Comparison of ENCODE assay signal across 11 mouse cellular contexts in genomic region chr11:29774296-29774695, GRCm38 (mm10). TPM values are rescaled to one million over a fixed set of nuclear protein-coding genes. Genes with fewer than 3 reads are reported as not detected.
DNase-seq lines count a peak whose midpoint lies in the region; ATAC-seq and TF ChIP-seq lines count a peak whose summit lies in the region.
"Had no signal": no experiment of that assay in that cellular context is flagged by ENCODE, and none has a peak within 500 bp of the region (broad histone marks: within the 10 kb centered on the region; RNA-seq: fewer than 3 reads in every experiment).

No protein-coding gene starts in this region.

- H3K4me1 ChIP-seq in forebrain, embryonic 14.5 days (ENCODE audit: control insufficient read depth, insufficient read depth, low read length) = no peaks in the 10 kb centered on the region
- H3K4me1 ChIP-seq in limb, embryonic 15.5 days = no peaks in the 10 kb centered on the region
- H3K4me1 ChIP-seq: stomach, embryonic 15.5 days had no signal

- H3K9ac ChIP-seq in forebrain, embryonic 14.5 days (ENCODE audit: low read length) = no peak overlapping the region
- H3K9ac ChIP-seq in limb, embryonic 15.5 days = no peak overlapping the region
- H3K9ac ChIP-seq: lung, embryonic 14.5 days; stomach, embryonic 15.5 days had no signal

- H3K79me3 ChIP-seq in C2C12 (ENCODE audit: low read depth) = no peaks in the 10 kb centered on the region

- no peaks in the 10 kb centered on the region for H3K27me3 ChIP-seq in C2C12 (ENCODE audit: control insufficient read depth, insufficient read depth, insufficient read length)
- H3K27me3 ChIP-seq in forebrain, embryonic 14.5 days (replicated peaks; ENCODE audit: control insufficient read depth, insufficient read depth, low read length) = no peaks in the 10 kb centered on the region
- no peaks in the 10 kb centered on the region for H3K27me3 ChIP-seq in limb, embryonic 15.5 days
- H3K27me3 ChIP-seq: stomach, embryonic 15.5 days had no signal

- peak overlapping the region; percentile 66; the same call in 1 of the 2 replicates for H3K27ac ChIP-seq in forebrain, embryonic 14.5 days (ENCODE audit: low read depth, low read length)
- H3K27ac ChIP-seq in limb, embryonic 15.5 days = 0 out of 2 replicates have a peak overlapping the region, but pooled peaks have one; percentile 5
- H3K27ac ChIP-seq: stomach, embryonic 15.5 days had no signal

- no peak for TF ChIP-seq CTCF in C2C12 (IDR thresholded peaks at IDR 0.05; ENCODE audit: control insufficient read depth, insufficient read depth, insufficient read length)

- no peaks in the 10 kb centered on the region for H3K36me3 ChIP-seq in C2C12 (ENCODE audit: control insufficient read depth, insufficient read depth)
- H3K36me3 ChIP-seq in forebrain, embryonic 14.5 days (ENCODE audit: control insufficient read depth, insufficient read depth, low read length) = no peaks in the 10 kb centered on the region
- no peaks in the 10 kb centered on the region for H3K36me3 ChIP-seq in limb, embryonic 15.5 days
- H3K36me3 ChIP-seq: stomach, embryonic 15.5 days had no signal

- no peak for DNase-seq in frontal cortex, postnatal 14 days (ENCODE audit: low spot score in 2 of 2)
- peak; percentile 66 for DNase-seq in forebrain, embryonic 14.5 days (ENCODE audit: low spot score)
- DNase-seq in kidney, adult 8-10 months = no peak
- DNase-seq in right cerebral cortex, postnatal 36 days (ENCODE audit: low spot score in 2 of 2) = no peak
- DNase-seq in cerebellum, adult 9-11 months = no peak
- DNase-seq: lung, embryonic 14.5 days had no signal

- H3ac ChIP-seq in C2C12 (ENCODE audit: control insufficient read depth, insufficient read length, low read depth) = no peak overlapping the region

- no peaks in the 10 kb centered on the region for H3K9me3 ChIP-seq in forebrain, embryonic 14.5 days (replicated peaks; ENCODE audit: control insufficient read depth, low read length)
- H3K9me3 ChIP-seq in limb, embryonic 15.5 days = no peaks in the 10 kb centered on the region
- H3K9me3 ChIP-seq: stomach, embryonic 15.5 days had no signal

- WGBS in forebrain, embryonic 14.5 days = 42% methylated on average over 2 of the region's 2 CpGs
- 45% methylated on average over 2 of the region's 2 CpGs for WGBS in limb, embryonic 15.5 days

- H3K4me2 ChIP-seq in forebrain, embryonic 14.5 days (ENCODE audit: low read length) = no peak overlapping the region
- no peak overlapping the region for H3K4me2 ChIP-seq in limb, embryonic 15.5 days
- H3K4me2 ChIP-seq: lung, embryonic 14.5 days; stomach, embryonic 15.5 days had no signal

- H3K79me2 ChIP-seq in C2C12 (ENCODE audit: control insufficient read depth, insufficient read depth) = no peaks in the 10 kb centered on the region

- peak; percentile 24 for ATAC-seq in frontal cortex, adult (ENCODE audit: low TSS enrichment)
- peak; percentile 82 for ATAC-seq in forebrain, embryonic 14.5 days
- peak; percentile 72; the same call in 1 of the 2 replicates for ATAC-seq in limb, embryonic 15.5 days (ENCODE audit: insufficient number of reproducible peaks, low FRiP score, low TSS enrichment, low read depth)

- no peak overlapping the region for H3K4me3 ChIP-seq in C2C12 (ENCODE audit: insufficient read depth, poor library complexity, severe bottlenecking)
- no peak overlapping the region for H3K4me3 ChIP-seq in forebrain, embryonic 14.5 days (ENCODE audit: low read depth, low read length)
- no peak overlapping the region for H3K4me3 ChIP-seq in limb, embryonic 15.5 days
- H3K4me3 ChIP-seq: erythroblast, embryonic 14.5 days; stomach, embryonic 15.5 days had no signal

TF ChIP-seq in C2C12, 6 proteins besides CTCF, POLR2A, EP300 and RAD21:
- TF ChIP-seq MAX (IDR thresholded peaks at IDR 0.05) (no peak), MYOD1 (IDR thresholded peaks at IDR 0.05; ENCODE audit: control insufficient read depth, insufficient read length, low read depth) (peak; percentile 83)

RNA-seq across cellular contexts. Expression of gene 4931440F15Rik, which starts 51.2 kb away (rescaled TPM):
- not detected for polyA plus RNA-seq in C2C12 (2012; fragmentation: generic; extraction: Trizol)
- 0.11 and 0.15 TPM in 2 replicates for polyA plus RNA-seq in forebrain, embryonic 14.5 days (2014; fragmentation: Nextera tagmentation; extraction: Ambion mirVana)
- 0.08 and 0.19 TPM in 2 replicates for polyA plus RNA-seq in limb, embryonic 15.5 days (2015; fragmentation: Nextera tagmentation; extraction: Ambion mirVana)
- polyA plus RNA-seq: erythroblast, embryonic 14.5 days had no signal

Comparison
In these comparisons a context has a peak if more than half of its experiments do, and no peak if none do; other contexts are left out.
1. ATAC-seq: peak in every context shown above with its lines; median percentile 82 in forebrain, embryonic 14.5 days; 72 in limb, embryonic 15.5 days; 24 in frontal cortex, adult.